Mouse (Mus musculus) midbrain, embryonic 12.5 days (tissue): Measurements from ENCODE around the gene Poc1b. TPM values are rescaled to one million over a fixed set of nuclear protein-coding genes. Genes with fewer than 3 reads are reported as not detected.
"Not testable (repeated sequence)": the region's sequence is repeated elsewhere in the genome, so short reads cannot be mapped to it uniquely, and the experiment has no call there.

Source experiments
- ATAC-seq: fragments of 200-750 bp; cut with Nextera tagmentation; 2 replicates; pipeline ENCODE4 v1.8.0; 2017; ENCODE audit warnings: low read depth, moderate TSS enrichment, moderate library complexity; ENCODE audit not compliant: low FRiP score
- H3K27ac ChIP-seq: fragments of 300-500 bp; sonication (generic); replicated peaks from 2 replicates; pipeline ENCODE4 v1.5.1; 2016; ENCODE audit warnings: mild to moderate bottlenecking
- H3K27me3 ChIP-seq: fragments of 300-500 bp; sonication (generic); 2 replicates; pipeline ENCODE4 v1.6.1; 2016; ENCODE audit warnings: mild to moderate bottlenecking
- H3K36me3 ChIP-seq: fragments of 300-500 bp; sonication (generic); 2 replicates; pipeline ENCODE4 v1.6.1; 2016
- H3K4me1 ChIP-seq: fragments of 300-500 bp; sonication (generic); 2 replicates; pipeline ENCODE4 v1.6.1; 2016
- H3K4me2 ChIP-seq: fragments of 300-500 bp; sonication (generic); replicated peaks from 2 replicates; pipeline ENCODE4 v1.6.1; 2016; ENCODE audit warnings: mild to moderate bottlenecking, moderate library complexity
- H3K4me3 ChIP-seq: fragments of 300-500 bp; sonication (generic); 2 replicates; pipeline ENCODE4 v1.5.1; 2016; ENCODE audit warnings: mild to moderate bottlenecking
- H3K9ac ChIP-seq: fragments of 300-500 bp; sonication (generic); replicated peaks from 2 replicates; pipeline ENCODE4 v1.6.1; 2016; ENCODE audit warnings: mild to moderate bottlenecking, moderate library complexity
- H3K9me3 ChIP-seq: fragments of 300-500 bp; sonication (generic); 2 replicates; pipeline ENCODE4 v1.6.1; 2016; ENCODE audit warnings: mild to moderate bottlenecking
- WGBS: fragments of 180-500 bp; shearing (Covaris S2); methylation state at CpG from one replicate; pipeline ENCODE4 v1.1.7; 2016; 5-methylcytosine and 5-hydroxymethylcytosine counted together
- polyA plus RNA-seq: library from polyadenylated mRNA; unstranded; fragments of >200 nt; fragmentation: Nextera tagmentation; extraction: Ambion mirVana; gene quantifications from 2 replicates; pipeline ENCODE4 v1.2.1, GENCODE M21; 2016

Poc1b gene
- polyA plus RNA-seq, 1 experiment from 2014 or later: 20.4 TPM

DNA sequence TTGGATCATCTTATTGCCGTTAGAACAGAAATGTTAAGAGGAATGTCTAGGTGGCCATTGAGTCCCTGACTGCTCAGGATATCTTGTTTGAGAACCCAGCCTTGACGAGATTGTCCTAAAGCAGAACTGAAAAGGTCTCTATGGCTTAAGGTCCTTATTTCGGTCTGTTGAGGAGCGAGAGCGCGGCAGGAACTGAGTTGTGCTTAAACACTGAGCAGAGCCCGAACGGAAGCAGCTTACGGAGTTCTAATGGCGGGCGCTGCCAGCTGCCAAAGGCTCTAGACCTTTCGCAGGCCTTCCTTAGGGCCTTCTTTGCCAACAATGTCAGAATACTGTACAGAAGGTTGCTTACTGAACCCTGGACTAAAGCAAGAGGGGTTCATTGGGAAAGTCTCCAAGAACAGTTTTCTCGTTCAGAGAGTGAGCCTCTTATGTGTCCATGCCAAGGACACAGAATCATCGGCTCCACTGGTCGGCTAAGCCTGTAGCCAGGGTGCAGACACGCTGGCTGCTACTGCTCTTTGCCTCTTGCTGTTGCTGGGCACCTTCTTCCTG, 26.6 kb downstream of the Poc1b start:
- Histone ChIP-seq H3K4me1 (no peaks in the 10 kb centered on the region), H3K27me3 (no peaks in the 10 kb centered on the region), H3K36me3 (peaks cover 20% of the 10 kb centered on the region), H3K4me3 (no peak overlapping the region), H3K9ac (no peak overlapping the region), H3K4me2 (no peak overlapping the region), H3K27ac (no peak overlapping the region), H3K9me3 (no peaks in the 10 kb centered on the region)
- WGBS: 95% methylated on average over 16 of the region's 16 CpGs
- ATAC-seq: no peak

DNA sequence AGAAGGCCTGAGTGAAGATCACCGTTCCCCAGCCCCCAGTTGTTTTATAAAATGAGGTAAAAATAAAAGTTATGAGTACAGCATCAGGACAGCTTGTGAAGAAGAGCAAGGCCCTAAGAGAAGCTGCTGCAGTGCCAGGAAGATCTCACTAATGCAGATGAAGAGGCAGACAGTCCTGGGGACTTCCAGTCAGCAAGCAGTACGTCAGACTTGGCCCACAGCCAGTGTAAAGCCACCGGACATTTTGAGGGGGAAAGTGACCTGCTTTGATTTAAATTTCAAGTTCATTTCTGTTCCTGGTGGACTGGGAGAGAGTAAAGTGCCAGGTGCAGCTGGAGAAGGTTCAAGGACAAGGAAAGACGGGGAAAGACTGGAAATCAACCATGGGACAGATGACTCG, 29.5 kb downstream of the Poc1b start:
- ATAC-seq: no peak
- no peaks in the 10 kb centered on the region for H3K27me3 ChIP-seq
- no peak overlapping the region for H3K27ac ChIP-seq
- H3K36me3 ChIP-seq: peaks cover 21% of the 10 kb centered on the region
- no peak overlapping the region for H3K9ac ChIP-seq
- no peak overlapping the region for H3K4me3 ChIP-seq
- WGBS: 74% methylated on average over 5 of the region's 5 CpGs
- H3K9me3 ChIP-seq: no peaks in the 10 kb centered on the region
- H3K4me1 ChIP-seq: no peaks in the 10 kb centered on the region
- H3K4me2 ChIP-seq: no peak overlapping the region

DNA sequence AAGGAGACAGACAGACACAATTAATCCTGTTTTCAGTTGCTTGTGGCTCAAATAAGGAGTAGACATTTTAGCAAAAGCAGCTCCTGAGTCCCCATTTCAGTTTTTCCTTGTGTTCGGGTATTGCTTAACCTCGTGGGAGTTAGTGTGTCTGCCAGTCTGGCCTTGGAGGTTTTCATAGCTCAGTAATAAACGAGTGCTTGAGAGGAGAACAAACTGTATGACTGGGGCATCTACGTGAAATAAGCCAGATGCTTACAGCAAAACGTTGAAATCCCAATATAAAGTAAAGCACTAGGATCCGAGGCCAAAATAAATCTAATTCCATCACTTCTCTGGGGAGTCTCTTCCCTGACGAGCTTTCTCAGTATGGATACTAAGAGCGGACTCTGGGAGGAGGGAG, 38.8 kb downstream of the Poc1b start:
- 91% methylated on average over 8 of the region's 8 CpGs for WGBS

DNA sequence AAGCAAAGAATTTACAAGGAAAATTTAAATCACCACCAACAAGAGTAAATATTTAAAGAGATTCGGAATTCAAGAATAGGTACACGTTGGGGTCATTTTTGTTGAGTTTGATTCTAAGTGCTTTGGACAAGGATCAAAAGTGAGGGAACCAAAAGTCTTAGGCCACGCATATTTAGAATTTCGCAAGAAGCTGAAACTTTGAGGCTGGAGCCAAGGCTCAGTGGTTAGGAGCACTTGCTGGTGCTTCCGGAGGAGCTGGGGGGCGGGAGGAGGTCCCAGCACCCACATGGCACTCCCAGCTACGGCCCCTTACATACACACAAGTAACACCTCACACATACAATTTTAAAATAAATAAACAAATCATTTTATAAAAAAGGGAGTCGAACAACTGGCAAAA, 39.8 kb downstream of the Poc1b start:
- Histone ChIP-seq H3K27me3 (no peaks in the 10 kb centered on the region), H3K9me3 (no peaks in the 10 kb centered on the region), H3K4me2 (no peak overlapping the region), H3K27ac (no peak overlapping the region), H3K4me1 (no peaks in the 10 kb centered on the region), H3K9ac (no peak overlapping the region), H3K36me3 (peaks cover 15% of the 10 kb centered on the region), H3K4me3 (no peak overlapping the region)
- 92% methylated on average over 8 of the region's 8 CpGs for WGBS
- ATAC-seq: no peak

More for the DNA sequence above, 38.8 kb downstream of the Poc1b start:
- H3K27me3 ChIP-seq: no peaks in the 10 kb centered on the region
- no peaks in the 10 kb centered on the region for H3K4me1 ChIP-seq
- H3K9ac ChIP-seq: no peak overlapping the region
- no peak overlapping the region for H3K4me2 ChIP-seq
- peaks cover 15% of the 10 kb centered on the region for H3K36me3 ChIP-seq
- H3K4me3 ChIP-seq: no peak overlapping the region
- H3K27ac ChIP-seq: no peak overlapping the region
- H3K9me3 ChIP-seq: no peaks in the 10 kb centered on the region
- ATAC-seq: no peak

DNA sequence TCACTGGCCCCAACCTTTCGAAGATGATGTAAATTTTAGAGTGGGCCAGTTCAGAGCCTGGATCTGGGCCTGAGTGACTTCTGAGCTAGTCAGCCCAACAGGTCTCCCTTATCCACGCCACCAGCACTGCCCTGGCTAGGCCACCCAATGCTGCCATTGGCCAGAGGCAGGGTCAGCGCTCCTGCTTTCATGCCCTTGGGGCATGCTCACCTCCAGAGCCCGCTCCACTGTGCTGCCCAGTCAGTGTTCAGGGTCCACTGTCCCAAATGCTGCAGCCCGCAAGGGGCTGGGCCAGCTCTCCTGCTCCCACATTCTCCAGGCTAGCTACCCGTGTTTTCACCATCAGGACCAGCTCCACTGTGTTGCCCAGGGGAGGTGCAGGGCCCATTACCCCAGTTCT, 43.2 kb downstream of the Poc1b start:
- no peak overlapping the region for H3K4me3 ChIP-seq
- 95% methylated on average over 6 of the region's 6 CpGs for WGBS
- H3K36me3 ChIP-seq: peaks cover 15% of the 10 kb centered on the region
- no peak overlapping the region for H3K9ac ChIP-seq
- no peaks in the 10 kb centered on the region for H3K27me3 ChIP-seq
- H3K9me3 ChIP-seq: no peaks in the 10 kb centered on the region
- no peaks in the 10 kb centered on the region for H3K4me1 ChIP-seq
- ATAC-seq: no peak
- H3K27ac ChIP-seq: no peak overlapping the region
- no peak overlapping the region for H3K4me2 ChIP-seq

DNA sequence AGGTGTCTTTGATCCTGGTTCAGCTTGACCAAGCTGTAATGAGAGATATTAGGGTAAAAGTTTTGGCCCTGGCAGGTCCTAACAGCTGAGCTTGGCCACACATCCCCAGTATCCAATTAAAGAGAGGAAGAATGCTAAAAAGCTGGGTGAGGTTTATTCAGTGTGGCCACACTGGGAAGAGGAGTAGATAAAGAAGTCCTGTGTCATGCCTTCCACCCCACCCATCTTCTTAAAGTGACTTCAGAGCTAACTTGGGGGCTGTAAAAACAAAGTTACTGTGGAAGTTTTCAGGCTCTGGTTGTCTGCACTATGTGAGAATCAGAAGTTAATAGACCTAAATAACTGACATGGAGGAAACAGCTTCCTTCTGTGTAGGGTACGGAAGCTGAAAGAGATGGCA, 44.7 kb downstream of the Poc1b start:
- Histone ChIP-seq H3K4me2 (no peak overlapping the region), H3K27me3 (no peaks in the 10 kb centered on the region), H3K27ac (no peak overlapping the region), H3K4me3 (no peak overlapping the region), H3K4me1 (no peaks in the 10 kb centered on the region), H3K9me3 (no peaks in the 10 kb centered on the region), H3K36me3 (peaks cover 8% of the 10 kb centered on the region; the same call in 1 of the 2 replicates), H3K9ac (no peak overlapping the region)
- 94% methylated on average over 1 of the region's 1 CpGs for WGBS
- no peak for ATAC-seq

DNA sequence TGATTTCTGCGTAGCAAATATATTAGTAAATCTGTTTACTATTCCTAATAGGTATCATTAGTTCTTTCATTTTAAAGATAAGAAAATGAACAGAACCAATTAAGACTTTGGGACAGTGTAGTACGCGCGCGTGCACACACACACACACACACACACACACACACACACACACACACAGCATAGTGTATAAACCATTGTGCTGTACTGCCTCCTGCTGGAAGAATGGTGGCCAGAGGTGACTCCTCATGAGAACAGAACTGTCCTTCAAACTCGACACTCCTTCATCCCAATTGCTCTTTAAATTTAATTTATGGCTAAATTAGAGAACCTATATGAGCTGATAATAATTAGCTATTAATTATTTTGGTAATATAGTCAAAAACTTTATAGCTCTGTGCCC, 45.2 kb downstream of the Poc1b start:
- Histone ChIP-seq H3K9ac (no peak overlapping the region), H3K27ac (no peak overlapping the region), H3K27me3 (no peaks in the 10 kb centered on the region), H3K9me3 (no peaks in the 10 kb centered on the region), H3K4me3 (no peak overlapping the region), H3K36me3 (peaks cover 13% of the 10 kb centered on the region; the same call in 1 of the 2 replicates), H3K4me2 (no peak overlapping the region), H3K4me1 (no peaks in the 10 kb centered on the region)
- 96% methylated on average over 6 of the region's 6 CpGs for WGBS
- ATAC-seq: no peak

DNA sequence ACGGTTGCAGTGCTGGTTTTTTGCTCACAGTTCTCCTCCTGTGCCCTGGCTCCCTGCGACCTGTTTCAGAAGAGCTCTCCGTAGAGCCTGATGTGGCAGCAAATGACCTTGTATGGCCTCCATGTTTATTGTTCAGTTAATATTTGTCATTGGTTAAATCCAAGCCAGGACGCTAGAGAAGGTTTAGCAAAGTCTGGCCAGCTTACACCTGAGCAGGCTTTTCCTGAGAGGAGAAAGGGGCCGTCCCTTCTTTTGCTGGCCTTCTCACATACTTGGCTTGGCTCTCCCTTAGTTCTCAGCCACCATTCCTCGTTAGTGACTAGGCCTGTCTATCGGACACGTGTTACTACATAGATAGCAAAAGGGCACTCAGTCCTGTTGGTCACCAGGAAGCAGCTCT, 47.8 kb downstream of the Poc1b start:
- ATAC-seq: no peak
- Histone ChIP-seq H3K4me1 (no peaks in the 10 kb centered on the region), H3K4me3 (no peak overlapping the region), H3K4me2 (no peak overlapping the region), H3K27ac (no peak overlapping the region), H3K36me3 (peaks cover 13% of the 10 kb centered on the region; the same call in 1 of the 2 replicates), H3K27me3 (no peaks in the 10 kb centered on the region), H3K9me3 (no peaks in the 10 kb centered on the region), H3K9ac (no peak overlapping the region)
- WGBS: 92% methylated on average over 8 of the region's 8 CpGs

DNA sequence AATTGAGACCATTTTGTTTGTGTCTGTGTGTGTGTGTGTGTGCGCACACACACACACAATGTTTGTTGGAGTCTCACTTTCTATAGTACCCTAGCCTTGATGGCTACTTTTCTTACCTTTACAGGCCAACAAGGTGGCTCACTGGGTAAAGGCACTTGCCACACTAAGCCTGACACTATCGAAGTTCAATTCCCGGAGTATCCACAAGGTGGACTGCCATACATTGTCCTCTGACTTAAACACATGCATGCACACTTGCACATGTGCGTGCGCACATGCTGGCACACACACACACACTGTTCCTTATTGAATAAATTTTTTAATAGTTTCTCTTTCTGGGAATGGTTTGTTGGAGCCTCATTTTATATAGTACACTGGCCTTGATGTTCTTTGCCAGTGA, 50.0 kb downstream of the Poc1b start:
- H3K4me1 ChIP-seq: no peaks in the 10 kb centered on the region
- no peaks in the 10 kb centered on the region for H3K9me3 ChIP-seq
- no peak overlapping the region for H3K9ac ChIP-seq
- H3K4me3 ChIP-seq: no peak overlapping the region
- no peaks in the 10 kb centered on the region for H3K27me3 ChIP-seq
- ATAC-seq: no peak
- 94% methylated on average over 5 of the region's 5 CpGs for WGBS
- H3K4me2 ChIP-seq: no peak overlapping the region
- peaks cover 8% of the 10 kb centered on the region; the same call in 1 of the 2 replicates for H3K36me3 ChIP-seq
- H3K27ac ChIP-seq: no peak overlapping the region

DNA sequence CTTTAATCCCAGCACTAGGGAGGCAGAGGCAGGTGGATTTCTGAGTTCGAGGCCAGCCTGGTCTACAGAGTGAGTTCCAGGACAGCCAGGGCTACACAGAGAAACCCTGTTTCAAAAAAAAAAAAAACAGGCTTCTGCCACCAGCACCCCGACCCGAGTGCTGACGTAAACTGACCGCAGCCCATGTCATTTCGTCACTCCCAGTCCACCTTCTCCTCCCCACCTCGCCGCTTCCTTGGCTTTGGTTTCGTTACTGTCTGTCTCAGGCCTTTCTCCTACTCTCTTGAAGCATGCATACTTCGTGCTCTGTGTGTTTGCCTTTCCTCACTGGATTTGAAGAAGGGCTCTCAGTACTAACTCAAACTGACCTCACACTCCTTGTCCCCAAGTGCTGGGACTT, 50.9 kb downstream of the Poc1b start:
- not testable (repeated sequence) for ATAC-seq
- 89% methylated on average over 10 of the region's 10 CpGs for WGBS

DNA sequence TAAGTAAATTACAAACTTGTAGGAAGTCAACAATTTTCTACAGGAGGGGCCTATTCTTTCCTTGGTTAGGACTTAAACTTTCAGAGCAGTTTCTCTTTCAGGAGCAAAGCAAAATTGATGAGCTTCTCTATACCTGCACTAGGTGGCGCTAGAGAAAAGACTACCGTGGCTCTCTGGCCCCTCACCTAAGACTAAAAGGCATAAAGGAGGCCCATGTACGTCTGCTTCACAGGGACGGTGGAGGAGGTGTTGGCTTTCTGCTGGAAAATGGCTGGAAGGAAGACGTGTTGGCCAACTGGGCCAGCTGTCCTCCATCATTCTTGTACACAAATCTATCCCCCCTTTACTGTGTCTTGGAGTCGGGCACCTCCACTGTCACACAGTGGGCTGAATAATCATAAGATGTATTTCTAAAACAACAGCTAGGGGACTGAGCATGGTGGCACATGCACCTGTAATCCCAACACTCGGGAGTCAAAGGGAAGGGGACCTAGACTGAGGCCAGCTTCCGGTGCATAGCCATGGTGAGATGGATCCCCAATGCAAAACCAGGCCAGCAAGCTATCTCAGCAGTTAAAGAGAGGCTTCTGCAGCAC, 55.2 kb downstream of the Poc1b start:
- Histone ChIP-seq H3K36me3 (no peaks in the 10 kb centered on the region), H3K4me3 (no peak overlapping the region), H3K9ac (no peak overlapping the region), H3K27ac (no peak overlapping the region), H3K9me3 (no peaks in the 10 kb centered on the region), H3K27me3 (no peaks in the 10 kb centered on the region), H3K4me1 (peaks cover 8% of the 10 kb centered on the region; the same call in 1 of the 2 replicates), H3K4me2 (no peak overlapping the region)
- WGBS: 39% methylated on average over 8 of the region's 8 CpGs
- peak; percentile 52 for ATAC-seq

More for the DNA sequence above, 50.9 kb downstream of the Poc1b start:
- not testable (repeated sequence) for H3K36me3 ChIP-seq, H3K27me3 ChIP-seq, H3K4me1 ChIP-seq, H3K27ac ChIP-seq, H3K9me3 ChIP-seq, H3K4me2 ChIP-seq, H3K4me3 ChIP-seq, H3K9ac ChIP-seq

DNA sequence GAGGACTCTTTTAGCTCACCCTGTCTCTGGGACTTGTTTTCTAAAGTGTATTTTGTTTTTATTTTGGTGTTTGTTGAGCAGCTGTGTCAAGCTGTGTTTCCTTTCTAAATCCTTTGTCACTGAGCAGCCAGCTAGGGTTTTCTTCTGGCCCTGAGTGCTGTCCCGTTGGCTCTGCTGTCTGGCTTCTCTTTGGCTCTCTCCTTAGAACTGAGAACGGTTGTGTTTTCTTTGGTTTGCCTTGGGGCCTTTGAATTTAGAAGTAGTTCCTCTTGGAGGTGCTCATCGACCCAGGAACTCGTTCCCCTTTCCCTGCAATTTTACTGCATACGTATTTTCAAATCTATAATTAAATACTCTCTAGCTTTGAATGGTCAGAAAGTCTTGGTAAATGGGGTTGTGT, 56.2 kb downstream of the Poc1b start:
- no peak for ATAC-seq
- WGBS: 80% methylated on average over 5 of the region's 5 CpGs
- peaks cover 8% of the 10 kb centered on the region; the same call in 1 of the 2 replicates for H3K4me1 ChIP-seq
- H3K4me3 ChIP-seq: no peak overlapping the region
- no peaks in the 10 kb centered on the region for H3K9me3 ChIP-seq
- H3K27ac ChIP-seq: no peak overlapping the region
- H3K9ac ChIP-seq: no peak overlapping the region
- H3K36me3 ChIP-seq: no peaks in the 10 kb centered on the region
- H3K27me3 ChIP-seq: no peaks in the 10 kb centered on the region
- H3K4me2 ChIP-seq: no peak overlapping the region
